Mouse (Mus musculus): ENCODE measurements at regions not wholly inside any gene's neighbourhood (a gene's known extent, or its start where the extent isn't known, plus 50 kb on each side); places are given as distances from the start of the nearest gene placed in this dataset.

DNA sequence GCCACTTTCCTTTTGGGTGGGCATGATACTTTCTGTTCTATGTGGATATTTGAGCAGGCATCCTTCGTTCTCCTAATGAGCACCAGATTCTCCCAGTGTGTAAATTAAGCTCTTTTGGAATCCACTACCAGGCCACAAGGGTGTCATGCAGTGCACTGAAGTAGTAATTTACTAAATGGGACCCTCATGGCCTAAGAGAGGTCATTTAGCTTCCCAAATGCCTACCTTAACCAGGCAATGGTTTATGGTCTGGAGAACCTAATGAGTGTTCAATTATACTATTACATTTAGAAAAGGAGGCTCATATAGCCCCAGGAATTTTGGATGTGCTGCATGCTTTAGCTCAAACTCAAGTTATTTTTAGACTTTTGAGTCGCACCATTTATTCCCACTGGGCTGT, 289.6 kb upstream of the Fbxo33 start:
- no peak for TF ChIP-seq GABPA (IDR thresholded peaks at IDR 0.05; ENCODE audit: low read depth, low read length)
- no peak for TF ChIP-seq RCOR1 (IDR thresholded peaks at IDR 0.05; ENCODE audit: low read depth, low read length)
- TF ChIP-seq POLR2A (IDR thresholded peaks at IDR 0.05; ENCODE audit: control insufficient read depth in 1 of 2, insufficient read depth in 1 of 2, low read depth in 1 of 2, low read length in 2 of 2, poor library complexity in 1 of 2): no peak
- TF ChIP-seq ZMIZ1 (IDR thresholded peaks at IDR 0.05; ENCODE audit: low read depth, low read length): no peak
- no peak for TF ChIP-seq GATA1 (IDR thresholded peaks at IDR 0.05; ENCODE audit: low read depth, low read length)
- no peak for TF ChIP-seq ZKSCAN1 (IDR thresholded peaks at IDR 0.05; ENCODE audit: low read depth, low read length)
- no peak for TF ChIP-seq CTCF (IDR thresholded peaks at IDR 0.05 in 2 of 3, conservative IDR thresholded peaks at IDR 0.05 in 1 of 3; ENCODE audit: control insufficient read depth in 1 of 3, insufficient read depth in 1 of 3, low read depth in 2 of 3, low read length in 3 of 3, poor library complexity in 1 of 3, severe bottlenecking in 1 of 3)
- TF ChIP-seq NRF1 (IDR thresholded peaks at IDR 0.05; ENCODE audit: insufficient read depth, low read depth, low read length, poor library complexity, severe bottlenecking): no peak
- TF ChIP-seq ELF1 (IDR thresholded peaks at IDR 0.05; ENCODE audit: low read depth, low read length): no peak
- no peak for TF ChIP-seq UBTF (IDR thresholded peaks at IDR 0.05; ENCODE audit: borderline replicate concordance, insufficient read depth, low read depth, low read length)
- TF ChIP-seq JUND (IDR thresholded peaks at IDR 0.05; ENCODE audit: low read depth, low read length): no peak
- no peak for TF ChIP-seq TCF12 (IDR thresholded peaks at IDR 0.05; ENCODE audit: low read depth, low read length)
- no peak for TF ChIP-seq EP300 (IDR thresholded peaks at IDR 0.05; ENCODE audit: low read depth in 1 of 2, low read length in 2 of 2)

All from MEL (cell line).